Mouse (Mus musculus) myocyte (in vitro differentiated cells): ENCODE results near the gene Tbc1d14.

Experiments
- CEBPB ChIP-seq: IDR thresholded peaks from 2 replicates; pipeline ENCODE4 v1.6.1; 2011; ENCODE audit warnings: mild to moderate bottlenecking, moderate library complexity; ENCODE audit not compliant: poor library complexity, insufficient read depth, severe bottlenecking
- E2F4 ChIP-seq: IDR thresholded peaks from one replicate; pipeline ENCODE4 v1.6.1; 2011; ENCODE audit warnings: mild to moderate bottlenecking, control low read depth, moderate library complexity; ENCODE audit not compliant: insufficient read depth
- MAX ChIP-seq: IDR thresholded peaks from one replicate; pipeline ENCODE4 v1.6.1; 2011; ENCODE audit warnings: low read depth, mild to moderate bottlenecking, control low read depth
- MYOG ChIP-seq, 3 experiments: IDR thresholded peaks; one replicate each; pipeline ENCODE4 v1.6.1; 2011; ENCODE audit warnings: control low read depth in 2 of 3, low read depth in 2 of 3, mild to moderate bottlenecking in 2 of 3; ENCODE audit not compliant: insufficient read length in 2 of 3, control insufficient read depth in 1 of 3, insufficient read depth in 1 of 3
- POLR2A ChIP-seq: IDR thresholded peaks from one replicate; pipeline ENCODE4 v1.6.1; 2011; ENCODE audit warnings: low read depth, mild to moderate bottlenecking, control low read depth, moderate library complexity; ENCODE audit not compliant: insufficient read length
- USF1 ChIP-seq: IDR thresholded peaks from one replicate; pipeline ENCODE4 v1.6.1; 2011; ENCODE audit warnings: low read depth, mild to moderate bottlenecking, control low read depth, moderate library complexity

GRCm38 (mm10) chr5:36446166-36446890 lies 146.7 kb downstream of the Tbc1d14 start:
- TF ChIP-seq E2F4 (no peak), USF1 (no peak), MAX (no peak), POLR2A (no peak), MYOG (IDR thresholded peaks at IDR 0.05; ENCODE audit: control insufficient read depth in 1 of 3, insufficient read depth in 1 of 3, insufficient read length in 2 of 3, low read depth in 2 of 3) (no peak), CEBPB (no peak)
